Mouse (Mus musculus) brain, embryonic 14.5 days (tissue): Measurements from ENCODE around the gene Retreg1. TPM values are rescaled to one million over a fixed set of nuclear protein-coding genes. Genes with fewer than 3 reads are reported as not detected.

Source experiments
- DNase-seq: peaks from one replicate; pipeline ENCODE4 v3.0.0-alpha.2; 2011; ENCODE audit warnings: low read depth
- CTCF ChIP-seq: fragments of 200-500 bp; IDR thresholded peaks from 2 replicates; pipeline ENCODE4 v1.5.1; 2012; ENCODE audit warnings: inconsistent platforms, mild to moderate bottlenecking, moderate library complexity, borderline replicate concordance; ENCODE audit not compliant: insufficient read depth, insufficient read length; ENCODE audit errors: extremely low read depth
- POLR2A ChIP-seq: fragments of 200-500 bp; IDR thresholded peaks from 2 replicates; pipeline ENCODE4 v1.6.1; 2012; ENCODE audit warnings: mild to moderate bottlenecking, inconsistent platforms, borderline replicate concordance; ENCODE audit not compliant: poor library complexity, insufficient read depth, insufficient read length, severe bottlenecking; ENCODE audit errors: extremely low read depth
- polyA plus RNA-seq: library from polyadenylated mRNA; depleted of rRNA; stranded (reverse); fragments of >200 nt; gene quantifications from 2 replicates; pipeline ENCODE4 v1.2.3, GENCODE M21; 2012

Retreg1 gene
- polyA plus RNA-seq, 1 experiment, result 8.9 TPM

- no peak for DNase-seq
- no peak for TF ChIP-seq CTCF
- no peak for TF ChIP-seq POLR2A
Measured at GRCm38 (mm10) chr15:25834920-25835674, 7.9 kb upstream of the Retreg1 start.

- TF ChIP-seq POLR2A (no peak), CTCF (no peak)
Measured at GRCm38 (mm10) chr15:25842462-25843085, 406 bp upstream of the Retreg1 start.

GRCm38 (mm10) chr15:25844013-25844570 is 1.1 kb downstream of the Retreg1 start:
- DNase-seq, result peak; percentile 5
- TF ChIP-seq POLR2A (no peak), CTCF (no peak)

More at GRCm38 (mm10) chr15:25842462-25843085, 406 bp upstream of the Retreg1 start:
- DNase-seq, result no peak

GRCm38 (mm10) chr15:25844771-25845170 is 1.8 kb downstream of the Retreg1 start:
- no peak for TF ChIP-seq CTCF
- no peak for TF ChIP-seq POLR2A
- no peak for DNase-seq

- no peak for TF ChIP-seq CTCF
- TF ChIP-seq POLR2A, result no peak
- DNase-seq, result no peak
Measured at GRCm38 (mm10) chr15:25847576-25848168, 4.7 kb downstream of the Retreg1 start.

- TF ChIP-seq POLR2A (no peak), CTCF (no peak)
- DNase-seq, result no peak
Measured at GRCm38 (mm10) chr15:25850552-25850951, 7.6 kb downstream of the Retreg1 start.

- peak; percentile 9 for DNase-seq
- TF ChIP-seq POLR2A (no peak), CTCF (no peak)
Measured at GRCm38 (mm10) chr15:25854270-25854904, 11.4 kb downstream of the Retreg1 start.

- no peak for TF ChIP-seq POLR2A
- TF ChIP-seq CTCF, result no peak
Measured at GRCm38 (mm10) chr15:25858611-25859058, 15.7 kb downstream of the Retreg1 start.

GRCm38 (mm10) chr15:25859469-25859868 is 16.5 kb downstream of the Retreg1 start:
- TF ChIP-seq POLR2A (no peak), CTCF (no peak)
- no peak for DNase-seq

More at GRCm38 (mm10) chr15:25858611-25859058, 15.7 kb downstream of the Retreg1 start:
- no peak for DNase-seq

GRCm38 (mm10) chr15:25861900-25862299 is 18.9 kb downstream of the Retreg1 start:
- TF ChIP-seq CTCF (no peak), POLR2A (no peak)
- DNase-seq, result no peak

- DNase-seq, result no peak
- no peak for TF ChIP-seq CTCF
- TF ChIP-seq POLR2A, result no peak
Measured at GRCm38 (mm10) chr15:25865605-25866004, 22.6 kb downstream of the Retreg1 start.

- TF ChIP-seq POLR2A (no peak), CTCF (no peak)
- no peak for DNase-seq
Measured at GRCm38 (mm10) chr15:25866106-25866505, 23.1 kb downstream of the Retreg1 start.
